Mouse (Mus musculus) adrenal gland, adult 2 months (tissue): ENCODE results near the gene Gp1bb. TPM values are rescaled to one million over a fixed set of nuclear protein-coding genes. Genes with fewer than 3 reads are reported as not detected.

Source experiments
- DNase-seq: peaks from one replicate; pipeline ENCODE4 v3.0.0; 2021
- polyA plus RNA-seq: library from polyadenylated mRNA; depleted of rRNA; stranded (reverse); fragments of >200 nt; gene quantifications from 2 replicates; pipeline ENCODE4 v1.2.3, GENCODE M21; 2012
- total RNA-seq, 2 experiments: library from RNA; stranded (reverse); gene quantifications; 2 replicates each; pipeline ENCODE4 v1.2.3; 2021

The Gp1bb gene
- total and polyA plus RNA-seq, 3 experiments, result 2.1 TPM; not detected in 2

DNA sequence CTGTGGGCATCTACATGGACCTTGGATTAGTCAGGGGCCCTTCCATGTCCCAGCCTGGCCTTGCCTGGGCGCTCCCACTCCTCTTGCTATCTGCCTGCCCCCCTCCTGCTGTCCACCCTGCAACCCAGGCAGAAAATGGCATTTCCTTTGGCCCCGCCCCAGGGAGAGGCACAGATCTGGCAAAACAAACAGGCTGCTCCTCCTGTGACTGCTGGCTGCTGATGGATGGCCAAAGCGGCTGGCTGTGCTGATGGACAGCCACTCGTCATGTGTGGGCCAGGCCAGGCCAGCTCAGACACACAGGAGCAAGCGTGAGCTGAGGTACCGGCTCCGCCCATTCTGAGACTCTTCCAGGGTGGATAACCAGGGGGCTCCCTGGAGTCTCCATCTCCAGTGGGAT is 20.8 kb downstream of the Gp1bb start:
- DNase-seq, result no peak

DNA sequence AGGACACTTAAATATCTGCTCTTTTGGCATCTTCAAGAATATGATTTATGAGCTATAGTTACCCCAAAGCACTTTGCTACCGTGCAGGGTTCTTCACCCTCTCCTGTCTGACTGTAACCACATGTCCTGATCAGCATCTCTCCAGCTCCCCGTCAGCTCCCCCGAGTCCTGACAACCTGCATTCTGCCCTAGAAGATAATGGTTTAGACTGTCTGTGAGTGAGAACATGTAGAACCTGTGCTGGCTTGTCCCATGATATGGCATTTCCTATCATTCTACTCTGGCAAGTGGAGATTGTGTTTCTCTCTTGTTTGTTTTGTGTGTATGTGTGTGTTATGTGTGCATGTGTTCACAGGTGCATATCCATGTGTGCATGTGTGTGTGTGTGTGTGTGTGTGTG is 24.2 kb downstream of the Gp1bb start:
- DNase-seq, result no peak

DNA sequence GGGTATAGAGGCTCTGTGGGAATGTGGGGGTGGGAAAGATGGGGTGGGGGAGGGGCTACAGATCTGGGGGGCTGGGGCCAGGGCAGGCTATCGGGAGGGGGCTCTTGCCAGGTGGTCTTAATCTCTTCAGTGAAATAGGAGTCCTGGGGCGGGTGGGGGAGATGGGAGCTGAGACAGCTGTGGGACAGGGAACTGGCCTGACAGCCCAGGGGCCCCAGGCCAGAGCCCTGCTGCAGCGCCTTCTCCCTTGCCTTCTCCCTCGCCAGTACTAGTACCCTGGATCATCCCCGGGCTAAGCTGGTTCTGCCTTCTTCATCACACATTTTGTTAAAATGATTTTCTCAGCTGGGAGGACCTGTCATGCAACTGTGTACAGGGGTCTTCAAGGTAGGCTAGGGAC is 25.9 kb downstream of the Gp1bb start:
- no peak for DNase-seq

DNA sequence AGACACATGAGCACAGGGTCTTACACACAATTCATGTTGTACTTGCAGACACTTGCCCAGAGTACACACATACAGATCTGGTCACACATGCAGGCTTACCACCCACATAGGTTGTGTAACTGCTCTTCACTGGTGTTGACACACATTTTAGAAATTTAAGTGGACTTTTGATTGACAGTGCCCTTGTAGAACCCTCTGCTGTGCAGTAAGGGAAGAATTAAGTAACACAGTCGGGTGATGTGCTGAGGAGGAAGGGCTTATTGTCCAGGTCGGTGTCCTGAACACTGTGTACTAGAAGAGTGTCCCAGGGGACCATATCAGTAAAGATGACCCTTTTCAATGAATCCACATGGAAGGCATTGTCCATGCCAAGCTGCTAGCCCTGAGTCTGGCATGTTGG is 28.3 kb downstream of the Gp1bb start:
- no peak for DNase-seq

DNA sequence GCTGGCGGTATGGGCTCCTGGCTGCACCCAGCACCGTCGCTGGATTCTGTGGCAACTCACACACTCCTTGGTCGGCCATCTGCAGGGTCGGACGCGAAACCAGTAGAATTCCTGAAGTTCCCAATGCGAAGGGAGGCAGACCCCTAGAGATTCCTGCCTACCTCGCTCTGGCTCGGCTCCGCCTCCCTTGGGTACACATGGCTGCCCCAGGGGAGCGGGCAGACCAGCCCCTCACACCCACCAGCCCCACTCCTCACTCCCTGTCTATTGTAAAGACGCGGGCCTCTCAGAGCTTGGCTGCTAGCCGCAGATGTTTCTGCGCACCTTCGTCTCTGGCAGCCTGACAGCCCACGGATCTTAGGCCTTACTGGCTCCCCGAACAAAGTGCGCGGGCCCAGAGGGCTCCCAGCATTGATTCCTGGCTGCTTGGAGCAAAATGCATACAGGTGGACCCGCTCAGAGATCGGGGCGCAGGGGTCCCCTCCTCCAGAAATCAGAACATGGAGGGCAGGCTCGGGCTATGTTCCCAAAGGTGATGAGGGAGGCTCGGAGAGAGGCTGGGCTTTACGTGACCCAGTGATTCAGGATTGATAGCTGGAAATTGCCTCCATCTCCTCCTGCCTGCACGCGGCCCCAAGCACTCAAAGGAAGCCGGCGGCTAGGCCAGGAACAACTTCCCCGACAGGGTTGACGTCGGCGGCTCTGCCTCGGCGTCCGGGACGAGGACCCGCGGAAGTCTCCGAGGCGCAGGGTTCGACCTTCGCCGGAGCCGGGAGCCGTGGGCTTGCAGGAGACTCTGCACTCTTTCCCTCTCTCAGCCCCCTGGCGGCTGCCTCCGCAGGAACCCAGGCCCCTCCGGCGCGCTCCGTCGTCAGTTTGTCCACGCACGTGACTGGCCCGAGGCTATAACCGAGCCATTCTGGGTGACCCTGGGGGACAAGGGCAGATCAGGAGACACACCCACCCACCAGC is 30.9 kb downstream of the Gp1bb start:
- no peak for DNase-seq

GRCm38 (mm10) chr16:18589804-18590790 is 32.1 kb downstream of the Gp1bb start, which contains the start of gene Tbx1:
TSS of gene Tbx1 (minus strand) at chr16:18590671.
- DNase-seq, result no peak

- no peak for DNase-seq
Measured at GRCm38 (mm10) chr16:18589080-18589621, 33.1 kb downstream of the Gp1bb start.

GRCm38 (mm10) chr16:18588738-18589055 is 33.5 kb downstream of the Gp1bb start:
- DNase-seq, result no peak

DNA sequence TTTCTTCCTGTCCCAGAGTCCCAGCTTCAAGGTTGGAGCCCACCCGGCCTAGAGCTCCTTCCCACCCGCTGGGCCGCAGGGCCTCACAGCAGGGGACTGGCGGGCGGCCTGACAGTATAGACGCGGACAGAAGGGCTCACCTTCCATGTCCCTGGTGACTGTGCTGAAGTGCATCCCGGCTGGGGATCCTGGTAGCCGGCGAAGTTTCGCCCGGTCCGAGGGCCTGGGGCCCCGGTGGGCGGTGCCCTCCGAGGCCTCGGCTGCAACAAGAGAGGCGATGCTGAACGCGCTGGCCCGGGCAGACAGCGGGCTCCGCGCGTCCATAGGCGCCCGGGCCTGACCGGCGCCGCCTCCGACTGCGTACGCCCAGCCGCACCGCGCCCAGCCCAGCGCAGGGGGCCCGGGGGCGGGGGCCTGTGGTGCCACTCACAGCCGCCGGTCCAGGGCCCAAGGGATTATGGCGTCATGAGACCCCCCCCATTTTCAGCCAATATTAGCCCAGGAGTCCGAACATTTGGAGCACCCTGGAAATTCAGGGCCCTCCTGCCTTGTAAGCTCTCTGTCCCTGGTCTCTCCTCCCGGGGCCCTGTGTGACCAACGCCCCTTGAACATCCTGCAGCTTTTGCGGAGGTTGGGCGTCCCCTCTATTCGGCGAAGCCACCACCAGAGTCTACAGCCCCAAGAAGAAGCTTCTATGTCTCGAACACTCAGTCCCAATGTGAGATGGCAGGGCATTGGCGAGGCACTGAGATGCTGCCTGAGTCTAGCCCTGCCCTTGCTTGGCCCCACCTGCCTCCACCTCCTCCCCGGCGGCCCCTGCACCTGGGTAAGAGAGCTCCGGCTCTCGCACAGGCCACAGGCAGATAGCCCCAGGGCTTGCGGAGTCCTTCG is 34.1 kb downstream of the Gp1bb start:
- DNase-seq, result no peak

GRCm38 (mm10) chr16:18586906-18587546 is 35.2 kb downstream of the Gp1bb start:
- DNase-seq, result no peak

GRCm38 (mm10) chr16:18586076-18586905 is 35.9 kb downstream of the Gp1bb start:
- no peak for DNase-seq

GRCm38 (mm10) chr16:18585676-18586075 is 36.5 kb downstream of the Gp1bb start:
- no peak for DNase-seq

DNA sequence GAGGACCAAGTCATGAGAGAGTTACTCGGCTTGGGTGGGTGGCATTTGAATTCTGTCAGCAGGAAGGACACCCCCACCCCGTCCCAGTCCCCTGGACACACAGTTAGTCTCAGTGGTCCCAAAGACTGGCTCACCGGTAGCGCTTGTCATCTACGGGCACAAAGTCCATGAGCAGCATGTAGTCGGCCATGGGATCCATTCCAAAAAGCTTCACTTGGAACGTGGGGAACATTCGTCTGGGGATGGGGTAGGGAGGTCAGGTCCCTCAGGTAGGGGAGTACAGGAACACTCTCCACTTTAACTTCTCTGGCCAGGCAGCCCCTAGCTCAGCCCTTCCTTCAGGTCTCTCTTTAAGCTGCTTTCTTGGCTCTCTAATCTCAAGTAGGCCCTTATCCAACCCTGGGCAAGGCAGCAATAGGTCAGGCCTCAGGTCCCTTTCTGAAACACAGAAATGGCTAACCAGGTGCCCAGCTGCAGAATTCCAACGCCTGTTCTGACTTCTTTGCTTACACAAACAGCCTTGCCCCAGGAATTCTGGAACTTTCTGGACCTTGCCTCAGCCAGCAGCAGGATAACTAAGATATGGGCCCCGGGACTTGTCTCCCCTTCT is 37.2 kb downstream of the Gp1bb start:
- no peak for DNase-seq

DNA sequence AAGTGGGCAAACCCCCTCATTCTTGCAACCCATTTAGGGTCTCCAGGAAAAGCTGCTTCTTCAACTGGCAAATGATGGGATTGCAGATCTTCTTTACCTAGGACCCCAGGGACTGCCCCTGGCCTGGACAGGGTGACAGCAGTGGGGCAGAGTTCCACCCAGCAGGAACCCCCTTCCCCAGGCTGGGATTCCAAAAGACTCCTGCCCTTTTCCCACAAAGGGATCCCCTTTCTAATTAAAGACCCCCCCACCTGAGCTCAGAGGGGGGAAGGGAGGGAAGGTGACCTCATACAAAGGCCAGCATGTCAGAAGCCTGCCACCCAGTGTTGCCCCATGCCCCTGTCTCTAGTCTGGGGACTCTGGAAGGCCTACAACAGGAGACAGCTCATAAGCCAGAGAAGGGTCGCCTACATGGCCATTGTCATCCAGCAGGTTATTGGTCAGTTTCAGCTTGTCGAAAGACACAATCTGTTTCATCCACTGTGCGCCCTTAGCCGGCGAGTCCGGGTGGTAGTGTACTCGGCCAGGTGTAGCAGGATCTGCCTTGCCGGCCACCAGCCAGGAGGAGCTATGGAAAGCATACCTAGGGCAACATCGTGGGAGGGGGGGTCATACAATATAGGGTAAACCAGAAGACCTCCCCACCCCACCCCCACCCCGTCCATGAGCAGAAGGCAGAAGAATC is 38.4 kb downstream of the Gp1bb start:
- DNase-seq, result no peak

GRCm38 (mm10) chr16:18583169-18583568 is 39.0 kb downstream of the Gp1bb start:
- no peak for DNase-seq

GRCm38 (mm10) chr16:18582426-18583148 is 39.6 kb downstream of the Gp1bb start:
- DNase-seq, result no peak

- DNase-seq, result peak; percentile 29
Measured at GRCm38 (mm10) chr16:18581623-18582205, 40.5 kb downstream of the Gp1bb start.
